Mouse (Mus musculus) liver (tissue): Measurements from ENCODE around the gene Cyp4f17.
"Not testable (repeated sequence)": the region's sequence is repeated elsewhere in the genome, so short reads cannot be mapped to it uniquely, and the experiment has no call there.

Source experiments
- DNase-seq: peaks from one replicate; pipeline ENCODE4 v3.0.0-alpha.2; 2020; ENCODE audit warnings: mixed read lengths

Gene Cyp4f17

GRCm38 (mm10) chr17:32505851-32506728 lies at the start of gene Cyp4f17:
Cyp4f17 (plus strand) TSS chr17:32506050.
- peak; percentile 71 for DNase-seq

GRCm38 (mm10) chr17:32468494-32468893 lies 37.4 kb upstream of the Cyp4f17 start:
- no peak for DNase-seq

GRCm38 (mm10) chr17:32470795-32471194 lies 35.1 kb upstream of the Cyp4f17 start:
- DNase-seq, result no peak

GRCm38 (mm10) chr17:32472176-32472575 lies 33.7 kb upstream of the Cyp4f17 start:
- DNase-seq, result no peak

GRCm38 (mm10) chr17:32474954-32475560 lies 30.8 kb upstream of the Cyp4f17 start:
- DNase-seq, result no peak

- peak; percentile 9 for DNase-seq
Observed at GRCm38 (mm10) chr17:32477204-32477603, 28.6 kb upstream of the Cyp4f17 start.

- no peak for DNase-seq
Observed at GRCm38 (mm10) chr17:32478727-32479126, 27.1 kb upstream of the Cyp4f17 start.

GRCm38 (mm10) chr17:32479554-32480506 lies 26.0 kb upstream of the Cyp4f17 start:
- peak; percentile 19 for DNase-seq

GRCm38 (mm10) chr17:32481766-32482165 lies 24.1 kb upstream of the Cyp4f17 start:
- DNase-seq, result no peak

GRCm38 (mm10) chr17:32483200-32483599 lies 22.6 kb upstream of the Cyp4f17 start:
- DNase-seq, result peak; percentile 56

GRCm38 (mm10) chr17:32492349-32492980 lies 13.4 kb upstream of the Cyp4f17 start:
- DNase-seq, result peak; percentile 42

GRCm38 (mm10) chr17:32494601-32495000 lies 11.2 kb upstream of the Cyp4f17 start:
- peak; percentile 63 for DNase-seq

GRCm38 (mm10) chr17:32500511-32500910 lies 5.3 kb upstream of the Cyp4f17 start:
- not testable (repeated sequence) for DNase-seq

- DNase-seq, result no peak
Observed at GRCm38 (mm10) chr17:32501051-32501450, 4.8 kb upstream of the Cyp4f17 start.

- DNase-seq, result no peak
Observed at GRCm38 (mm10) chr17:32503111-32503510, 2.7 kb upstream of the Cyp4f17 start.

GRCm38 (mm10) chr17:32506729-32507245 lies 937 bp downstream of the Cyp4f17 start:
- no peak for DNase-seq

GRCm38 (mm10) chr17:32516126-32516525 lies 10.3 kb downstream of the Cyp4f17 start:
- DNase-seq, result no peak

GRCm38 (mm10) chr17:32521981-32522380 lies 16.1 kb downstream of the Cyp4f17 start:
- DNase-seq, result no peak

GRCm38 (mm10) chr17:32522386-32522785 lies 16.5 kb downstream of the Cyp4f17 start:
- DNase-seq, result no peak

GRCm38 (mm10) chr17:32522816-32523215 lies 17.0 kb downstream of the Cyp4f17 start:
- no peak for DNase-seq

GRCm38 (mm10) chr17:32523895-32524294 lies 18.0 kb downstream of the Cyp4f17 start:
- DNase-seq, result no peak

GRCm38 (mm10) chr17:32526341-32526740 lies 20.5 kb downstream of the Cyp4f17 start:
- DNase-seq, result not testable (repeated sequence)
